Mouse (Mus musculus): Measurements from ENCODE around the gene Tead3. TPM values are rescaled to one million over a fixed set of nuclear protein-coding genes. Genes with fewer than 3 reads are reported as not detected.

The Tead3 gene
- total RNA-seq, 2 experiments from 2014 or later, result 2.0 to 2.4 TPM

DNA sequence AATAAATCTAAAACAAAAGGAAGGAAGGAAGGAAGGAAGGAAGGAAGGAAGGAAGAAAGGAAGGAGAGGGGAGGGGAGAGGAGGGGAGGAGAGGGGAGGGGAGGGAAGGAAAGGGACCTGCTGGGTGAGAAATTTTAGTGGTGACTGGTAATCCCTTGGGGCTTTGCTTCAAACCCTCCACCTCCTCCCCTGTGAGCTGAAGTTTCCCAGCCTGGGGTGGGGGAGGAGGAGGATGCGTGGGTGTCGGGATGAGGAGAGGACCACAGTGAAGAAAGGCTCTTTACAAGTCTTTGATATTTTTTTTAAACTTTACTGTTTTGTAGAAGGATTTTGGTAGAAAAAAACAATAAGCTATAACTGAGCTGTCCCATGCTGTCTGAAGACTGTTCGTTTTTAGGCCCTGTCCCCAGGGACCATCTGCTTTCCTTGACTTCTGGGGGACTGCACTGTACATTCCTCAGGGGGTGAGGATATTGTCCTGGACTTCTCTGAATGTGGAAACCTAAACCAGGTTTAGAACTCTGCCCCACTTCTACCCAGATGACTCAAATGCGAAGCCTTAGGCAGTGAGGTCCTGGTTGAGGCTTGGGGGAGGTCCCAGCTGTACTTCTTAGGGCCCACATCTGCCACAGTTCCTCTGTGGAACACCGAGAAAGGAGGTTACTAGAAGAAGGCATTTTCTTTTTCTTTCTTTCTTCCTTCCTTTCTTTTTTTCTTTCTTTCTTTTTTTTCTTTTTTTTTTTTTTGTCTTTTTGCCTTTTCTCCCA is 39.1 kb downstream of the Tead3 start:
- DNase-seq (ENCODE audit: low spot score in 2 of 2), result no peak

DNA sequence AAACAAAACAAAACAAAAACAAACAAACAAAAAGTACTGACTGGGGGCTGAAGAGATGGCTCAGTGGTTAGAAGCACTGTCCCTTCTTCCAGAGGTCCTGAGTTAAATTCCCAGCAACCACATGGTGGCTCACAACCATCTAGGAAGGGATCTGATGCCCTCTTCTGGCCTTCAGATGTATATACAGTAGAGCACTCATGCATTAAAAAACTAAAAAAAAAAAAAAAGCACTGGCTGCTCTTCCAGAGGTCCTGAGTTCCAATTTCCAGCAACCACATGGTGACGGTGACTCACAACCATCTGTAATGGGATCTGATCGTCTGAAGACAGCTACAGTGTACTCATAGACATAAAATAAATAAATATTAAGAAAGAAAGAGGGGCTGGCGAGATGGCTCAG is 39.8 kb downstream of the Tead3 start:
- DNase-seq (ENCODE audit: low spot score in 2 of 2), result no peak

DNA sequence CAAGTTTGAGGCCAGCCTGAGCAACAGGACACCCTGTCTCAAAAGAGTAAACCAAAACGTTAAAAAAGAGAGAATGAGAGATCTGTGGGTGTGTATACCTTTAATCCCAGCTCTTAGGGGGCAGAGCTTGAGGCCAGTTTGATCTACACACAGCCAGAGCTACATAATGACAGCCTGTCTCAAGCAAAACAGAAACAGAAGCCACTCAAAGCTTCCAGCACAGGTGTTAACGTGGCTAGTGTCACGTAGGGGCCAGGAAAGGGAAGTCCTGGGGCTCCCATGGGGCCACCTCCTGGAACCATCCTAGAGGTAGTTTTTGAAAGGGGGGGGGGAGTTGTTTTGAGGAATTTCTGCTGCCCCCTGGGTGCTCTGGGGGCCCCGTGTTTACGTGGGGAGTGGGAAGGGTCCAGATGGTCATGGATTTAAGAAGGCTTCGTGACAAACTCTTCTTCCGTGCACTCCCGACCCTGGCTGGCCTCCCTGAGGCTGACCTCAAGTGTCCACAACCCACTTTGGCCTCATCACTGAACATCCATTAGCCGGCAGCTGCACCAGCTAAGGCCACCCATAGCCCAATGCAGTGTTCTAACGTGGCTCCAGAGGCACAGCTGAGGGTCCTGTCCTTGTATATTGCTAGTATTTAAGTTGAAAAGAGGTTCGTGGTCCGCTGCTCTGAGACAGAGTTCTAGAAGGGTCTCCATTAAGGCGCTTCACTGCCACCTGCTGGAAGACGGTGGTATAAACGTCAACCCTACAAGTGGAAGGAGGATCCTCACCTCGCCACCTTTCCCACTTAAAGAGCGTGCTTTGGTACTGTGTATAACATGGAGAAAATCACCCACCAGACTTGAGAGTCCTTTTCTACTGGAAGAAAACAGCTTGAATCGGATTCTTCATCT is 42.1 kb downstream of the Tead3 start:
- peak; percentile 73 to 93 for DNase-seq (ENCODE audit: low spot score in 2 of 2)

DNA sequence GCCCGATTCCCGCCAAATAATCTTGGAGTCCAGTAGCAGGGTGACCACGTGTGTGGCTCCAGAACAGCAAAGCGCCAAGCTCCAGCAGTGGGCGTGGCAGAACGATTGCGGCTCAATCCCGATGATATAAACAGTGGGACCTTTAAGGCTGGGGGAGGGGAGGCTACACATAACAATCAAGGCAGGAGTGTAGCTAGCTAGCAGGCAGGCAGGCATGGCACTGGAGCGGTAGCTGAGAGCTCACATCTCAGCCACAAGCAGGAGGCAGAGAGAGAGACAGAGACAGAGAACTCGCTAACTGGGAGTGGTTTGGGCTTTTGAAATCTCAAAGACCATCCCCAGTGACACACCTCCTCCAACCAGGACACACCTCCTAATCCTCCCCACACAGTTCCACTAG is 45.4 kb downstream of the Tead3 start:
- no peak for DNase-seq (ENCODE audit: low spot score in 2 of 2)

DNA sequence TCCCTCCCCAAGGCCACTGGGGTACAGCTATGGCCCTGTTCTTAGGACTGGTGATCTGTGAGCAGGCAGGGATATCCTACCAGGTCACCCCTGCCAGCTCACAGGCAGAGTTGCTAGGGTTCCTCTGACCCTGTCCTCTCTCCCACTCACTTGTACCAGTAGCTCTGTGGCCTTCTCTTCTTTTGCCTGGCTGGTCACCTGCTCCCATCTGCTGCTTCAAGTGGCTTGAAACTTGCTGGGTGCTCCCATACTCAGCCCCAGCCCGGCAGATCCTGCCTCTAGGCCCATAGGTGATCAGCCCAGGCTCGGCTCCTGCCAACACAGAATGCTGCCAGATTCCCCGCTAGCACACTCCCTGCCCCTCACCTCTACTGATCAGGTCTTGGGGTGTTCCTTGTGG is 49.8 kb downstream of the Tead3 start:
- DNase-seq (ENCODE audit: low spot score in 2 of 2), result no peak

DNA sequence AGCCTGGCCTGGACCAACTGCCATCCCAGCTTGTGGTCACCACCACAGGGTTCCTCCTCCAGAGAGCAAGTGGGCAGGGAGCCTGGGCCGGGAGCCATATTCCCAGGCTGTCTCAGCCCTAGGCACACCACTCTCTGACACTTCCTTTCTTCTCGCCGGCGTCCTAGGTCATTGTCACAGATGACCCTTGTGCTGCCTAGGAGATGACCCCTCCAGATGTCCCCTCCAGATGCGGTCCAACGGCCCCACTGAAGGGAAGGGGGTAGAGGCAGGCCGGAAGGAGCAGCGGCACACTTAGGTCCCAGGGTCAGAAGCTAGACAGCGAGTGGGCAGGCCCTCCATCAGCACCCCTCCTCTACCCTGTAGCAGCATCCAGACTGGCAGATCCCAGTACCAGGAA is 50.3 kb downstream of the Tead3 start:
- DNase-seq (ENCODE audit: low spot score in 2 of 2), result no peak

DNA sequence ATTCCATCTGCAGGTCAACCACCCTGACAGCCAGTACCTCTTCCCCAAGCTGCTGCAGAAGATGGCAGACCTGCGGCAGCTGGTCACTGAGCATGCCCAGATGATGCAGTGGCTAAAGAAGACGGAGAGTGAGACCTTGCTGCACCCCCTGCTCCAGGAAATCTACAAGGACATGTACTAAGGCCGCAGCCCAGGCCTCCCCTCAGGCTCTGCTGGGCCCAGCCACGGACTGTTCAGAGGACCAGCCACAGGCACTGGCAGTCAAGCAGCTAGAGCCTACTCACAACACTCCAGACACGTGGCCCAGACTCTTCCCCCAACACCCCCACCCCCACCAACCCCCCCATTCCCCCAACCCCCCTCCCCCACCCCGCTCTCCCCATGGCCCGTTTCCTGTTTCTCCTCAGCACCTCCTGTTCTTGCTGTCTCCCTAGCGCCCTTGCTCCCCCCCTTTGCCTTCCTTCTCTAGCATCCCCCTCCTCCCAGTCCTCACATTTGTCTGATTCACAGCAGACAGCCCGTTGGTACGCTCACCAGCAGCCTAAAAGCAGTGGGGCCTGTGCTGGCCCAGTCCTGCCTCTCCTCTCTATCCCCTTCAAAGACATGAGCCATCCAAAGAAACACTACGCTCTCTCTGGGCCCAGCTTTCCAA is 50.8 kb downstream of the Tead3 start:
- no peak for DNase-seq (ENCODE audit: low spot score in 2 of 2)

DNA sequence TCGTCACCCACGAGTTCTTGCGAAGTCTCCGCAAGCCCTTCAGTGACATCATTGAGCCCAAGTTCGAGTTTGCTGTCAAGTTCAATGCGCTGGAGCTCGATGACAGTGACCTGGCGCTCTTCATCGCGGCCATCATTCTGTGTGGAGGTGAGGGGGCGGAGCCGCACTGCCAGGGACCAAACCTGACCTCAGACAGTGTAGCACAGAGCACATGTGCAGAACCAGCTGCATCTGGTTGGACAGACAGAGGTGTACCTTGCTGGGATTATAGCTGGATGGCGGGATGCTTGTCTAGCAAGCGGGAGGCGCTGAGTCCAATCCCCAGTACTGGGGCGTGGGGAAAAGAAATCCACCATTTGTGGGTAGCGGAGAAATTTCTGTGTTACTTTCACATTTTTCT is 51.7 kb downstream of the Tead3 start:
- no peak for DNase-seq (ENCODE audit: low spot score in 2 of 2)

DNA sequence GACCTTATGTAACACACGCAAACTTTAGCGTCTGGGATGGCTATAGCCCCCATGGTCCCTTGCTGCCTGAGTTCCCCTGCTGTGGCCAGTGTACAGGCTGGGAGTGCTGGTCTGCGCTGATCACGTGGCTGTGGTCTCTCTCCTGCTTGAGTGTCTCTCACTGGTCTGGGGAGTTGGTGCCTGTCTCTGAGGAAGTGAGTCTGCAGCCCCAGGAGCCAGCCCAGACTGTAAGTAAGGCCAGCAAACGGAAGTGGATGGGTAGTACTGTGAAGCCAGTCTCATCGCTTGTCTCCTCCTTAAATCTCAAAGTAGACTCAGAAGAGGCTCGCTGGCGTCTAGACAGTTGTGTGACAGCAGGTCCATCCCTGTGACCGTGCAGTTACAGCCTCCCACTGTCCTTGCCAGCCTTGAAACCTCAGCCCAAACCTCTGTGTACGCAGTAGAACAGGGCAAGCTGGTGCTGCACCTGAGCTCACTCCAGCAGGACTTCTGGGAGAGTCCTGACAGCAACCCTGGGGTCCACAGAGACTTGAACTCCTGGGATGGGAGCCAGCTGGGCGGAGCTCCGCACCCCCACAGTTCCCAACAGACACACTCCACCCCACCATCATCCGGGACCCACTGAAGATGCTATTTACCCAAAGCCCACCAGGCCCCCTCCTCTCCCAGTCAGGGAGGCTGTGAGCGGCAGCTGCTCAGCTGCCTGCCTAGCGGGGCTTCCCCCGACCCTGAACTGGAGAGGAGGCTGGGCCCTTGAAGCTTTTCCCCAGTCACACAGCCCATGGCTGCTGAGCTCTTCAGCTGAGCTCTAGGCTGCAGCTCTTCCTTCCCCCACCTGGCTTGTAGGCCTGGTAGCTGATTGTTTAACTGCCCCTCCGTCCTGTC is 55.9 kb downstream of the Tead3 start:
- no peak for DNase-seq (ENCODE audit: low spot score in 2 of 2)

DNA sequence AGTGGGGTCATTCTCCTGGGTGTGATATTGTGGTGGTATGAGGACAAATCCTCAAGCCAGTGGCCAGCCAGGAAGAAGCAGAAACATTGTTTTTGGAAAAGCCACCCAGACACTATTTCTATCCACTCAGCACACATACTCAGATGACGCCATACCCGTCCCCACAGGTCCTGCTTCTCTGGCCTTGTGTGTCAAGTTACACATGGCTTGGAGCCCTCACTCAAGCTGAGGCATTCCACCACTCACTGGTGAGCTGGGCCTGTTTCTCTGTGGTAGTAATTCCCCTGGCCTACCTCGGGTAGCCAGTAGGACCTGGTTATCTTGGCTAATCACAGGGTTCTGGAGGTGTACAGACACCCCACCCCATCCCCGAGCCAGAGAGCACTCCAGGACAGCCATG is 56.9 kb downstream of the Tead3 start:
- no peak for DNase-seq (ENCODE audit: low spot score in 2 of 2)

DNA sequence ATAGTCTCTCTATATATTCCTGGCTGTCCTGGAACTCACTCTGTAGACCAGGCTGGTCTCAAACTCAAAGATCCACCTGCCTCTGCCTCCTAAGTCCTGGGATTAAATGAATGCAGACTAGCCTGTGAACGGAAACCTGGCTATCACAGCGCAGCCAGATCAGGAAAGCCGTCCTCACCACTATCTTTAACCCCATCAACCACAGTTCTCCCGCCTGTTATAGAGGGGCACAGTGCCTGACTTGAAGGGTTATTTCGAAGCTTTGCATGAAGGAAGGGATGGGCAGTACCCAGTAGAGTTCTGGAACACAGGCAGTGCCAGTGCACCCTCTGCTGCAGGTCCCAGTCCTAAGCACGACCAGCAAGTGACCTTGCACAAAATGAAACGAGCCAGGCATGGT is 59.3 kb downstream of the Tead3 start:
- no peak for DNase-seq (ENCODE audit: low spot score in 2 of 2)

DNA sequence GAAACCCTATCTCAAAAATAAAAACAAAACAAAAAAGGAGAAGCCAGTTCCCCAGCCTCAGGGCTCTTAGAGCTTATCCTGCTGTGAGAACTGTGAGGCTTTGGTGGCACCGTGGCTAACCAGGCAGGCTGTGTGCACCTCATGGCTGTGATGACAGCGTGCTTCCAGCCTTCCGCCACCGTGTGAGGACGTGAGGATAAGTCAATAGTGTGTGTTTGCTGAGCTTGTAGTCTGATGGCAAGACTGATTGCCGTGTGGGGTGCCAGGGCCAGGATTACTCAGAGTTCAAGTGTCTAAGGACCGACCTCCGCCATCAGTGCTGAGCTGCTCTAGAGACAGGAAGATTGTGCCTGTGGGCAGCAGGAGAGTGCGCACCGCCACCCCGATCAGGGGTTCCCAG is 59.9 kb downstream of the Tead3 start:
- DNase-seq (ENCODE audit: low spot score in 2 of 2), result no peak

DNA sequence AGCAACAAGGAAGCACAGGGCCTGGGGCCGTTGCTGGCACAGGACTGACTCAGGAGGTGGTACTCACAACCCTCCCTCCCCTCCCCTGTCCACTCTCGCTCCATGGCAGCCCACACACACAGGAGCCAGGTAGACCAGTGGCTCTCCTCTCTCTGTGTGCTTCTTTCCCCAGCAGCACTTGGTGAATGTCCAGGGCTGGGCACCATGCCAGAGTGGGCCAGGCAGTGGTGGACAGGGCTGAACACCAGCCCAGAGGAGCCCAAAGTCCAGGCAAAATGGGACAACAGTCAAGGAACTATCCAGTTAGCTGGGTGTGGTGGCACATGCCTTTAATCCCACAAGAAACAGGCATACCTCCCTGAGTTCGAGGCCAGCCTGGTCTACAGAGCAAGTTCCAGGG is 60.4 kb downstream of the Tead3 start:
- DNase-seq (ENCODE audit: low spot score in 2 of 2), result no peak

DNA sequence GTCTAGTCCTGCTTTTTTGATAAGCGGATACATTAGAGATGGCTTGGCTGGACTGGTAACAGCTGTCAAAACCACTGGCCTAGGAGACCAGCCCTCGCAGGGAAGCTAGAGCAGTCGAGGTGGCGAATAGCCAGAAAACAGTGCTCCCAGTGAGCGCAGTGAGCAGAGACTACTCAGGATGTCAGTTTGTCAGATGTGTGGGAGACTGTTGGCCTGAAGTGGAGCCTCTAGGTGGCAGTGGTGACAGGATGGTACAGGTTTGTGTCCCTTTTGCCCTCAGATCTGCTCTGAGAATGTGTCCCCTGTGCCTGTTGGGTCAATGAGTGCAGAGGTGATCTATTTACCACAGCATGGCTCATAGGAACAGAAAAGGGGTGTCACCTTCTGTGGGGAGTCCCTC is 62.6 kb downstream of the Tead3 start:
- DNase-seq (ENCODE audit: low spot score in 2 of 2), result no peak

DNA sequence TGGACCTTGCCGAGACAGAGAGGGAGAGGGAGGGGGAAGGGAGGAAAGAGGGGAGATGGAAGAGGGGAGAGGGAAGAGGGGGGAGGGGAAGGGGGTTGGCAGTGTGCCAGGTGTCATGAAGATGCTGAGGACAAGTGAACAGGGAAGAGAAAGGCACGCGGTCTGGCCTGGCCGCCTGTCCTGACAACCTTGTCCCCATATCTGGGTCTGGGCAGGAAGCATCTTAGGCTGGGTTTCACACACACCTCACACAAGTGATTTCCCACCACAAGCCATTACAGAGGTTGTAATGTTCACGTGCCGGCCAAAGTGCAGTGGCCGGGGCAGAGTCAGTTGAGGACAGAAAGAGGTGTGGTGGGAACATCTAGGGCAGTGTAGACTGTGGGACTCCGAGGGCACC is 63.0 kb downstream of the Tead3 start:
- no peak for DNase-seq (ENCODE audit: low spot score in 2 of 2)

DNA sequence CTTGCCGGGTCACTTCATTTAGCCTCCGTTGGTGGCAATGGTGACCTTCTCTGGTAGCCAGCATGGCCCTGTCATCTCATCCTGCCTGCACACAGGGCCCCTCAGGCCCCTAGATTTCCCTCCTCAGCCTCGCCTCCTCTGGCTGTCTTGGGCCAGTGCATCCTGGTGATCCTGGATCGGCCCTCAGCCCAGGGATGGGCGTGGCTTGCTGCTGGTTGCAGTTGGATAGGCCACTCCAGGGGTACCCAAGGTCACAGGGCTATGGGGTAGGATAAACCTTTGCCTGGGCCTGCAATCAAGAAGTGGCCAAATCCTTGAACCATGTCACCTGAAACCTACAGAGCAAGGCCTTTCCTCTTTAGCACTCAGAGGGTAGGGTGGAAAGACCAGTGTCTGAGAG is 63.7 kb downstream of the Tead3 start:
- DNase-seq (ENCODE audit: low spot score in 2 of 2), result no peak

DNA sequence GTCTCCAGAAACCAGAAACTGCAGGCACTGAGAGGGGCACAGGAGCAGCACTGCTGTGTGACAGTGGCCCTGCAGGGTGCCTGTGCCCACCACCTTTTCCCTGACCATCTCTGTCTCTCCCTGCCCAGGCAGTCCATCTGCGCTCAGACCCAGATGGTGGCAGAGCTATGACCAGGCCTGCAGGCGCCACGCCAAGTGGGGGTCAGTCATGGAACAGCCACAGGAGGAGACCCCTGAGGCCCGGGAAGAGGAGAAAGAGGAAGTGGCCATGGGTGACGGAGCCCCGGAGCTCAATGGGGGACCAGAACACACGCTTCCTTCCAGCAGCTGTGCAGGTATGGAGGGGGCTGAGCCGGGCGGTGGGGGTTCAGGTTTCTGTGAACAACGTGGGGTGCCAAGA is 64.5 kb downstream of the Tead3 start:
- DNase-seq (ENCODE audit: low spot score in 2 of 2), result no peak

DNA sequence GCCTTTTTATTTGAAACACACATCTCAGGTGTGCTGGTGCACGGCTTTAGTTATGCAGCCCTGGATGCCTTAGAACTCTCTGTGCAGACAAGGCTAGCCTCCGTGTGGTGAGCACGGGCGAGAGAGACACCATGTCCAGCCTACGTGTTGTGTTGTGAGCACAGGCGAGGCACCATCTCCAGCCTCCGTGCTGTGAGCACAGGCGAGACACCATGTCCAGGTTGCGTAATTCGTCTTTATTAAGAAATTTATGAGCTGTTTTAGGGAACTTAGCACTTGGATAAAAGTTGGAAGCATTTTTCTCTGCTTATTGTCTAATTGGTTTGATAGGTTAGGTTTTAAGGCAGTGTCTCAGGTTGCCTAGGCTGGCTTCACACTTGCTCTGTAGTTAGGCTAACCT is 67.4 kb downstream of the Tead3 start:
- no peak for DNase-seq (ENCODE audit: low spot score in 2 of 2)

DNA sequence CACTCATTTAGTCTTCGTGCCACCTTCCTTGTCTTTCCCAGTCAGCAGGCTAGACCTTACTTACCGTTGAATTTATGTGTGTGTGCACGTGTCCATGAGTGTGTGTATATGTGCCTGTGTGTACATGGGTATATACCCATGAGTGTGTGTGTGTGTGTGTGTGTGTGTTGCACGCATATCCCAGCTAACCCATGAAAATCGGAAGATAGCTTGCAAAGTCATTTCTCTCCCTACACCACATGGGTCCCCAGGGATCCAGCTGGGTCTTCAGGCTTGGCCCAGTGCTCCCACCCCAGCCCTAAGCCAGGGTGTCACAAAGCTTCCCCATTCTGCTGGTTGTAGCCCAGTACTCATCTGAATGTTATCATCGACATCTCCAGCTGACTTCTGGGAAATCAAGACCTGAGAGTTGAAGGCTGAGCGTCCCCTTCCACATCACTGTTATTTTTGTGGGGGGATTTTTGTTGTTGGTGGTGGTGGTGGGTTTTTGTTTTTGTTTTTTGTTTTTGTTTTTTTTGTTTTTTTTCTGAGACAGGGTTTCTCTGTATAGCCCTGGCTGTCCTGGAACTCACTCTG is 68.7 kb downstream of the Tead3 start:
- DNase-seq (ENCODE audit: low spot score in 2 of 2), result no peak

Measured in layer of hippocampus, adult 18-20 months (tissue).